Mouse (Mus musculus): Measurements from ENCODE around the gene Hcn3.

GRCm38 (mm10) chr3:89136365-89136764 lies 23.6 kb downstream of the Hcn3 start:
- TF ChIP-seq CTCF (IDR thresholded peaks at IDR 0.05; ENCODE audit: borderline replicate concordance, extremely low read depth, insufficient read depth, insufficient read length) (peak; percentile 23; the same call in 1 of the 2 replicates), POLR2A (IDR thresholded peaks at IDR 0.05; ENCODE audit: borderline replicate concordance, extremely low read depth, insufficient read depth, insufficient read length, poor library complexity, severe bottlenecking) (no peak)
